Mouse (Mus musculus) left cerebral cortex, postnatal 14 days (tissue): ENCODE results near the gene Snx9. TPM values are rescaled to one million over a fixed set of nuclear protein-coding genes. Genes with fewer than 3 reads are reported as not detected.

ENCODE experiments used
- DNase-seq, 2 experiments: peaks; one replicate each; pipeline ENCODE4 v3.0.0; 2021 to 2022; ENCODE audit warnings: low spot score in 2 of 2, mixed read lengths in 1 of 2
- intact Hi-C: fragments of 180-260 bp; cut with DNase I; formaldehyde crosslinking; loops from one replicate; pipeline ENCODE4 v1.15.1; 2025
- total RNA-seq, 2 experiments: library from RNA; stranded (reverse); gene quantifications; 2 replicates each; pipeline ENCODE4 v1.2.3; 2021

The Snx9 gene
- total RNA-seq, 2 experiments from 2014 or later, result 11.4 to 12.2 TPM

- intact Hi-C loops, result loop anchor here (2.0 kb wide), 1 partner anchor 76 kb away; no protein-coding TSS in a partner anchor
- peak; percentile 53 to 71 for DNase-seq
Measured at GRCm38 (mm10) chr17:5940792-5941191, 99.7 kb downstream of the Snx9 start.

GRCm38 (mm10) chr17:5941230-5942043 lies 100.3 kb downstream of the Snx9 start, which contains the start of gene Synj2:
Gene Synj2, plus strand, starts transcription at chr17:5941280.
- no peak for DNase-seq

GRCm38 (mm10) chr17:5942156-5942555 lies 101.0 kb downstream of the Snx9 start:
- intact Hi-C loops, result no loop called here
- no peak for DNase-seq

More at GRCm38 (mm10) chr17:5941230-5942043, 100.3 kb downstream of the Snx9 start, which contains the start of gene Synj2:
- intact Hi-C loops, result loop anchor here (2.0 kb wide), 1 partner anchor 75 kb away; no protein-coding TSS in a partner anchor

- DNase-seq, result no peak
- intact Hi-C loops, result no loop called here
Measured at GRCm38 (mm10) chr17:5943053-5943452, 101.9 kb downstream of the Snx9 start.

- intact Hi-C loops, result no loop called here
- DNase-seq, result no peak
Measured at GRCm38 (mm10) chr17:5947039-5947438, 105.9 kb downstream of the Snx9 start.

DNA sequence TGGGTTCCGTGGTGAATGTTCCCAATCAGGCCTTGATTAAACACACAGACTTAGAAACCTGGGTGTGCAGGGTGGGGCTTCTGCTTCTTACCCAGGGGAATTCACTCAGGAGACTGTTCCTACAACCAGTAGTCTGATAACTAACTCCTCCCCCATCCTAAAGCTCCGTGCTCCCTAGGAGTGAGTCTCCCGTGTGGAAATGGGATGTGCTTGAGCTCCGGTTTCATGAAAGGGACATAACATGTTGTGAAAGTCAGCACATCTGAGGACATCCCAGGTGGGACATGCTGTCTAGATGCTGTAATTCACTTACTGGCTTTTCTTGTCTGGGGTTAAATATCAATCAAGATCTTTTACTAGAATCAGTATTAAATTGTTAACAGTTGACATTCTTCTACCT lies 111.3 kb downstream of the Snx9 start:
- intact Hi-C loops, result no loop called here
- no peak for DNase-seq

DNA sequence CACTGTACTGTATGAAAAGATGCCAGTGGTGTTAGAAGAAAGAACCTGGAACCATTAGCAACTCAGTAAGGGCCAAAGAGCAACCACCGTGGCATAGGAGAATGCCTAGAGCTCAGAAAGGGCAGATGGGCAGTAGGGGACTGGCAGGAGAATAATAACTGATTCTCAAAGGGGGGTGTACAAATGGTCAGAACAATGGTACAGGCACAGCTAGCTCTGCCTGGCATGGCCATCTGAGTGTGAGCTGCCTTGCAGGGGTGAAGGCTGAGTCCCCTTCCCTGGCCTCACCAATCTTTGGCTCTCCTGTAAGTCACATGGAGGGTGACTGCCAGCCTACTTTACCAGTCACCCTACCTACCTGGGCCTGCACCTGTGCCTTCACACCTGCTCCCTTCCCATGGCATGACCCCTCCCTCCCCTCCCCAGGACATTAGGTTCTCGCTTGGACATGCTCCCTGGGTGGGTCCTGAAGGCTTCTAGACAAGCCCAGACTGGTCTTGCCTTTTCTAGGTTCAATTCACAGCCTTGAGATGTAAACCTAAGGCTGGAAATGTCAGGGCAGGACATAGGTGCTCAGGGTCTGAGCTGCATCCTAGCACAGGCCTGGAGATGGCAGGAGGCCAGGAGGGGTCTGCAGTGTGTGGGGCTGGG lies 115.3 kb downstream of the Snx9 start:
- DNase-seq, result no peak
- intact Hi-C loops, result no loop called here

- intact Hi-C loops, result no loop called here
- no peak for DNase-seq
Measured at GRCm38 (mm10) chr17:5957097-5957496, 116.0 kb downstream of the Snx9 start.

DNA sequence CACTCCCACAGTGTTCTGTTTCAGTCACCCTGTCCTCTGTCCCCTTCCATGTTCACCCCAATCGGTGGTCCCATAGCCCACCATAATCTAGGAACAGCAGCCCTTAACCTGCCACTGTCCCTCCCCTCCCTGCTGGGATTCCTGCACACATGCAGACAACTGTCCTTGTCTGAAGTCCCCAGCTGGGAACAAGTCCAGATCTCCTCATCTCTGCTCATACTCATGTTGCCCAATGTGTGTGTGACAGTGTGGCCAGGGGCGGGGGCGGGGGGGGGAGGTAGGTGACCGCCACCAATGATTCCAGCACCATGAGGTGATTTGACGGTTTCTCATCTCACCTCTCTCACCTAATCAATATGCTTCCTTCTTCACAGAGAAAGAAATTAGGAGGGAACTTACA lies 117.1 kb downstream of the Snx9 start:
- intact Hi-C loops, result no loop called here
- DNase-seq, result no peak

DNA sequence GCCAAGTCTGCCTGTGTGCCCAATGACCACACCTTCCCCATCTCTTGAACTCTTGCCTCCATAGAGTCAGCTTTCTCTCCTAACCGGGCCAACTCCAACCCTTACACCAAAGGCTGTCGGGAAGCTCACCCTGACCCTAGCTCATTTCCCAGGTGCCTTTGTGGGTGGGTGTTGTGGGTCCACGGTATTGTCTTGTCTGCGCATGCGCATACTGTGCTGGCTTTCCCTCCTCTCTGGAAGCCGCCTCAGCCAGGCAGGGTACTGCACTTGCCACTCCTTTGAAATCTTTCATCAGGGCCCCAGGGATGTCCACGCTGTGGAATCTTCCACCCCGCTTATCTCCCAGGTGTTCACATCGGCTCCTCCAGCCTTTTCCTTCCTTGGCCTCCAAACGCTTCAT lies 117.5 kb downstream of the Snx9 start:
- no peak for DNase-seq
- intact Hi-C loops, result no loop called here

GRCm38 (mm10) chr17:5959096-5959495 lies 118.0 kb downstream of the Snx9 start:
- no peak for DNase-seq
- intact Hi-C loops, result no loop called here

DNA sequence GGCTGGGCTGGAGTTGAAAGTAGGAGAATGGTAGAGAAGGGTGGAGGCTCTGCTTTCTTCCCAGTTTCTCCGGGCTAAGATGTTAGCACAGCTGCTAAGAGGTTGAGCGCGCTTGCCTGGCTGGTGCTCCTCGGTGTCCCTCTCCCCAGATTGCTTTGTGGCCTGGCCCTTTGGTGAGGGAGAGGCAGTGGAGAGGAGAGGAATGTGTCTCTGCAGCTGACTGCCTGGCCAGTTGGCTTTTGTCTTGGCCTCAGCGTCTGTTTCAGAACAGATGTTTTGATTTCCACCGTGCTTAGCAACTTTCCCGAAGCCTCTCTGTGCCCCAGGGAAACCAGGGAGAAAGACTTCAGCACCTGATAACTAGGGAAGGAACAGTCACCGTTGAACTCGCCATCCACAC lies 118.7 kb downstream of the Snx9 start:
- no peak for DNase-seq
- intact Hi-C loops, result no loop called here

DNA sequence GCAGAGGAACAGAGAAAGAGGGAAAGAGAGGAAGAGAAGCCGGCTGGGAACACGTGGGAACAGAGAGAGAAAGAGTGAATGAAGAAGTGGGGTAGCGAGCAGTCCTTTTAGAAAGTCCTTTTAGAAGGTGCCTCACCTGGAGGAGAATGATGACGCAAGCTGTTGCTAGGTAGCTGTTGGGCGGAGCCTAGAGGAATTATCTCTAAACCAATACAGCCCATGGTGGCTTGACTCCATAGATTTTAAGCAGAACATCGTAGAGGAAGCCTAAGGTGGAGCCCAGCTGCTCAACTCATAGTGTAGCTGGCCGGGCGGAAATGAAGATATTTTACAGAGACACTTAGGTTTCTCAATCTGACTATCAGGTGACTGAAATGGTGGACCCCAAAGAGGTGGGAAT lies 122.6 kb downstream of the Snx9 start:
- DNase-seq, result no peak
- intact Hi-C loops, result no loop called here

DNA sequence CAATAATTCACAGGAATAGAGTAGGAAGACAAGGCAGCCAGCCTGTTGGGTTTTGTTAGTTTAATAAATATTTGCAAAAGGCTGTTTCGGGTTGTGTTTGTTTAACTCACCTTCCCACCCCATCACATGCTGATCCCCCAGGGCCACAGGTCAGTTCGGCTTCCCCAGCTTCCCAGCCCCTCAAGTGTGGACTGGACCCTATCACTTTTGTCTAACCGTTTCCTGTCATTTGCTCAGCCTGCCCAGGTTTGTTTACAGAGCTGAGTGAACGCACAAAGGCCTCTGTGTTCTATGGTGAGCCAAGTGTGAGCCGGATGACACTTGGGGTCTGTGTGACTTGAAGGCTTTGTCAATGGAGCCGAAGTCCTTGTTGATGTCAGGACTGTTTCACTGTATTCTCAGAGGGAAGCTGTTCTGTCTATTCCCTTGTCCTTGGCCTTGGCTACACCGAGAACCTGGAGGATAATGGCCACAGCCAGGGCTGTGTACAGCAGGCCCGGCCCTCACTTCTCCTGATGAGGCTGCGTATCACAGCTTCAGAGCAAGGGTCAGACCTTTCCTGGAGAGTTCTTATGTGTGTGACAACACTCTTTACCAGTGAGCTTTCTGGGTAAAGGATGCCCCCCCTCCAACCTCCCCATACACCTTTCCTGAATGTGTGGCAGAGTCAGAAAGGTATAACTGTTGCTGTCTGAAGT lies 124.1 kb downstream of the Snx9 start:
- intact Hi-C loops, result no loop called here
- DNase-seq, result no peak

- no peak for DNase-seq
- intact Hi-C loops, result no loop called here
Measured at GRCm38 (mm10) chr17:5966706-5967105, 125.6 kb downstream of the Snx9 start.

DNA sequence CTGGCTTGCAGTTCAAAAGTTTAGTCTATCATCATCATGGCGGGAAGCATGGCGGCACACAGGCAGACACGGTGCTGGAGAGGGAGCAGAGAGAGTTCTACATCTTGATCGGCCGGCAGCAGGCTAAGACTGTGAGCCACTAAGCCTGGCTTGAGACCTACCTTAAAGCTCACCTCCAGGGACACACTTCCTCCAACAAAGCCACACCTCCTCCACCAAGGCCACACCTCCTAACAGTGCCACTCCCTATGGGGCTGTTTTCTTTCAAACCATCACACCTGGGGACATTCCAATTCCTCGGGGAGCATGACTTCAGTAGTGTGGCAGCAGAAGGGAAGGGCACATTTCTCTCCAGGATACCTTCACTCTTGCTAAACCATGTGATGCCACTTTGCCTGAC lies 127.4 kb downstream of the Snx9 start:
- intact Hi-C loops, result no loop called here
- DNase-seq, result no peak

DNA sequence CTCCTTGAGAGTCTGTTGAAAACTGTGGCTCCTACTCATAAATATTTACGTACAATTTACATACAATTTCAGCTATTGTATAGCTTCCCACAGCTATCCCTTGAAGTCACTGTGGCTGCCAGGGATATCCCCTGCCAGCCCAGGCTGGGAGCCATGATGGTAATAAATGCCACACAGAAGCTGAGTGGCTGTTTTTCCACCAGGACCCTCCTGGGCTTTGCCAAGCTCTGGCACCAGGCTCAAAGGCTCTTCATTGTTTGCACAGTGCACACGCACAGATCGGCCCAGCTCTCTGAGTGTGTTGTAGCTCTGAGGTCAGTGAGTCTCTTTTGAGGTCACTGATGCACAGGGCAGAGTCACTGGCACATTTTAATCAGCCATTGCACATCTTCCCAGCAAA lies 128.1 kb downstream of the Snx9 start:
- intact Hi-C loops, result no loop called here
- DNase-seq, result no peak

DNA sequence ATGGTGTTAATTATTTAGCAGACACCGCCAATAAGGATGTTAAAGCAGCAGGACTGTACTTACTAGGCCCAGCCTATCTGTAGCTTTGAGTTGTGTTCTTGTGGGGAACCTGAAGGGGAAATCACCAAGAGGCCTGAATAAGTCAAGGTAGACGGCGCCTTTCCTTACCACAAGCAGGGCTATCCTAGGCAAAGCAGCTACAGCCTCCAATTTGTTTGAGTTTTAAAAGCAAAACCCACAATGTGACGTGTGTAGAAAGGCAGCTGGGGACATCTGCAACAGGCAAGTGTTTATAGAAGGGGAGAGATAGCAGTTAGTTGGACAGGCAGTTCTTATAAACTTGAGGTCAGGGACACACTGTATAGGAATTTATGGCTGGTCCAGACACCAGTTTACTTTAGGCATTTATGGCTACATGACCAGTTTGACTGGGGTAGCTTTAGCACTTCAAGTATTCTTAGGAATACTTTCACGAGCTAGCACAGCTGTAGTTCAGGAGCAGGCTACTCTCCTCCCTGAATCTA lies 129.2 kb downstream of the Snx9 start:
- DNase-seq, result no peak
- intact Hi-C loops, result no loop called here

GRCm38 (mm10) chr17:5973536-5973935 lies 132.4 kb downstream of the Snx9 start:
- no peak for DNase-seq
- intact Hi-C loops, result no loop called here
